Mouse (Mus musculus) MEL (cell line): Measurements from ENCODE around the gene Gm5741. TPM values are rescaled to one million over a fixed set of nuclear protein-coding genes. Genes with fewer than 3 reads are reported as not detected.

Experiments
- DNase-seq: peaks from one replicate; pipeline ENCODE4 v3.0.0; 2011; ENCODE audit warnings: low read depth, low spot score
- H3K27ac ChIP-seq: 2 replicates; pipeline ENCODE4 v1.5.1; 2012; ENCODE audit warnings: low read depth, mild to moderate bottlenecking, control low read depth, low read length, moderate library complexity; ENCODE audit not compliant: control insufficient read depth
- H3K27me3 ChIP-seq, 2 experiments: fragments of 150-350 bp in 1 of 2; sonication (generic) in 1 of 2; 2 replicates each; pipeline ENCODE4 v1.6.1; 2012; ENCODE audit warnings: low read length in 2 of 2, mild to moderate bottlenecking in 2 of 2, improper control_type of control experiment in 1 of 2, moderate library complexity in 1 of 2; ENCODE audit not compliant: insufficient read depth in 2 of 2, control insufficient read depth in 1 of 2
- H3K36me3 ChIP-seq, 2 experiments: 2 replicates each; pipeline ENCODE4 v1.6.1; 2012 to 2014; ENCODE audit warnings: low read length in 2 of 2, improper control_type of control experiment in 1 of 2, inconsistent platforms in 1 of 2, mild to moderate bottlenecking in 1 of 2; ENCODE audit not compliant: insufficient read depth in 2 of 2, control insufficient read depth in 1 of 2
- H3K4me1 ChIP-seq, 2 experiments: fragments of 150-350 bp in 1 of 2; sonication (generic) in 1 of 2; 2 replicates each; pipeline ENCODE4 v1.6.1; 2012; ENCODE audit warnings: low read length in 2 of 2, improper control_type of control experiment in 1 of 2, mild to moderate bottlenecking in 1 of 2; ENCODE audit not compliant: insufficient read depth in 2 of 2, control insufficient read depth in 1 of 2
- H3K4me3 ChIP-seq, 2 experiments: fragments of 150-350 bp in 1 of 2; sonication (generic) in 1 of 2; 2 replicates each; pipeline ENCODE4 v1.5.1; 2012; ENCODE audit warnings: low read depth in 2 of 2, low read length in 2 of 2, mild to moderate bottlenecking in 2 of 2, moderate library complexity in 2 of 2, control low read depth in 1 of 2, improper control_type of control experiment in 1 of 2; ENCODE audit not compliant: control insufficient read depth in 1 of 2, insufficient read depth in 1 of 2
- H3K79me2 ChIP-seq: 2 replicates; pipeline ENCODE4 v1.6.1; 2012; ENCODE audit warnings: mild to moderate bottlenecking, low read length, moderate library complexity; ENCODE audit not compliant: control insufficient read depth, poor library complexity, insufficient read depth
- H3K9ac ChIP-seq: 2 replicates; pipeline ENCODE4 v1.6.1; 2012; ENCODE audit warnings: low read depth, mild to moderate bottlenecking, control low read depth, low read length, moderate library complexity; ENCODE audit not compliant: control insufficient read depth, poor library complexity, severe bottlenecking
- H3K9me3 ChIP-seq: fragments of 150-350 bp; sonication (generic); replicated peaks from 2 replicates; pipeline ENCODE4 v1.6.1; 2012; ENCODE audit warnings: mild to moderate bottlenecking, low read length, improper control_type of control experiment, moderate library complexity; ENCODE audit not compliant: insufficient read depth
- BHLHE40 ChIP-seq: IDR thresholded peaks from 2 replicates; pipeline ENCODE4 v1.6.1; 2012; ENCODE audit warnings: low read depth, mild to moderate bottlenecking, inconsistent platforms, low read length, improper control_type of control experiment, borderline replicate concordance
- CHD2 ChIP-seq: IDR thresholded peaks from 2 replicates; pipeline ENCODE4 v1.6.1; 2011; ENCODE audit warnings: low read length, improper control_type of control experiment
- CTCF ChIP-seq, 3 experiments: IDR thresholded peaks in 2 of 3; conservative IDR thresholded peaks in 1 of 3; 2 replicates each; pipeline ENCODE4 v1.5.1; 2011 to 2012; ENCODE audit warnings: low read length in 3 of 3, low read depth in 2 of 3, mild to moderate bottlenecking in 2 of 3, improper control_type of control experiment in 1 of 3, inconsistent platforms in 1 of 3, mixed read lengths in 1 of 3, moderate library complexity in 1 of 3; ENCODE audit not compliant: control insufficient read depth in 1 of 3, insufficient read depth in 1 of 3, poor library complexity in 1 of 3, severe bottlenecking in 1 of 3
- E2F4 ChIP-seq: IDR thresholded peaks from 2 replicates; pipeline ENCODE4 v1.6.1; 2011; ENCODE audit warnings: low read depth, low read length, improper control_type of control experiment, borderline replicate concordance
- ELF1 ChIP-seq: IDR thresholded peaks from 2 replicates; pipeline ENCODE4 v1.6.1; 2014; ENCODE audit warnings: low read depth, mild to moderate bottlenecking, inconsistent platforms, low read length, improper control_type of control experiment, moderate library complexity
- EP300 ChIP-seq, 2 experiments: IDR thresholded peaks; 2 replicates each; pipeline ENCODE4 v1.6.1; 2011; ENCODE audit warnings: improper control_type of control experiment in 2 of 2, low read length in 2 of 2, low read depth in 1 of 2, mild to moderate bottlenecking in 1 of 2
- ETS1 ChIP-seq: IDR thresholded peaks from 2 replicates; pipeline ENCODE4 v1.6.1; 2012; ENCODE audit warnings: low read depth, mild to moderate bottlenecking, inconsistent platforms, low read length, improper control_type of control experiment, moderate library complexity
- GATA1 ChIP-seq: IDR thresholded peaks from 2 replicates; pipeline ENCODE4 v1.6.1; 2011; ENCODE audit warnings: low read depth, low read length, improper control_type of control experiment
- HCFC1 ChIP-seq: IDR thresholded peaks from 2 replicates; pipeline ENCODE4 v1.6.1; 2012; ENCODE audit warnings: low read depth, mild to moderate bottlenecking, inconsistent platforms, low read length, improper control_type of control experiment, moderate library complexity
- KAT2A ChIP-seq: conservative IDR thresholded peaks from 2 replicates; pipeline ENCODE4 v1.6.1; 2012; ENCODE audit warnings: low read depth, low read length, improper control_type of control experiment, inconsistent platforms
- MAX ChIP-seq: IDR thresholded peaks from 2 replicates; pipeline ENCODE4 v1.6.1; 2011; ENCODE audit warnings: low read length, improper control_type of control experiment
- MAZ ChIP-seq: IDR thresholded peaks from 2 replicates; pipeline ENCODE4 v1.6.1; 2012; ENCODE audit warnings: low read depth, mild to moderate bottlenecking, inconsistent platforms, low read length, improper control_type of control experiment
- MXI1 ChIP-seq: IDR thresholded peaks from 2 replicates; pipeline ENCODE4 v1.6.1; 2011; ENCODE audit warnings: mild to moderate bottlenecking, low read depth, low read length, improper control_type of control experiment
- MYB ChIP-seq: IDR thresholded peaks from 2 replicates; pipeline ENCODE4 v1.6.1; 2011; ENCODE audit warnings: mild to moderate bottlenecking, low read depth, low read length, improper control_type of control experiment
- NELFE ChIP-seq: IDR thresholded peaks from 2 replicates; pipeline ENCODE4 v1.6.1; 2011; ENCODE audit warnings: low read depth, low read length, improper control_type of control experiment
- POLR2A ChIP-seq, 2 experiments: IDR thresholded peaks; 2 replicates each; pipeline ENCODE4 v1.6.1; 2011 to 2012; ENCODE audit warnings: low read length in 2 of 2, mild to moderate bottlenecking in 2 of 2, control low read depth in 1 of 2, improper control_type of control experiment in 1 of 2, low read depth in 1 of 2, moderate library complexity in 1 of 2; ENCODE audit not compliant: control insufficient read depth in 1 of 2, insufficient read depth in 1 of 2, poor library complexity in 1 of 2
- RAD21 ChIP-seq: IDR thresholded peaks from 2 replicates; pipeline ENCODE4 v1.6.1; 2011; ENCODE audit warnings: mild to moderate bottlenecking, low read depth, low read length, improper control_type of control experiment
- SMC3 ChIP-seq: IDR thresholded peaks from 2 replicates; pipeline ENCODE4 v1.6.1; 2011; ENCODE audit warnings: low read depth, low read length, improper control_type of control experiment
- TBP ChIP-seq: IDR thresholded peaks from 2 replicates; pipeline ENCODE4 v1.8.0; 2011; ENCODE audit warnings: low read depth, low read length, improper control_type of control experiment
- USF1 ChIP-seq: IDR thresholded peaks from 2 replicates; pipeline ENCODE4 v1.6.1; 2014; ENCODE audit warnings: low read depth, mild to moderate bottlenecking, inconsistent platforms, low read length, improper control_type of control experiment, moderate library complexity
- USF2 ChIP-seq, 2 experiments: IDR thresholded peaks; 2 replicates each; pipeline ENCODE4 v1.6.1; 2011 to 2012; ENCODE audit warnings: improper control_type of control experiment in 2 of 2, low read length in 2 of 2, borderline replicate concordance in 1 of 2, inconsistent platforms in 1 of 2, low read depth in 1 of 2, mild to moderate bottlenecking in 1 of 2; ENCODE audit not compliant: insufficient read depth in 1 of 2
- ZMIZ1 ChIP-seq: IDR thresholded peaks from 2 replicates; pipeline ENCODE4 v1.6.1; 2012; ENCODE audit warnings: low read depth, mild to moderate bottlenecking, inconsistent platforms, low read length, improper control_type of control experiment, moderate library complexity
- ZNF384 ChIP-seq: IDR thresholded peaks from 2 replicates; pipeline ENCODE4 v1.6.1; 2012; ENCODE audit warnings: low read depth, mild to moderate bottlenecking, inconsistent platforms, low read length, improper control_type of control experiment
- polyA plus RNA-seq, 2 experiments: library from polyadenylated mRNA; stranded (reverse) in 1 of 2; unstranded in 1 of 2; fragments of >175 nt in 1 of 2; fragments of >200 nt in 1 of 2; gene quantifications; 2 replicates each; pipeline versions ENCODE4 v1.2.1 to v1.2.4; 2012; ENCODE audit warnings: low replicate concordance in 2 of 2, low read depth in 1 of 2; ENCODE audit not compliant: insufficient read length in 2 of 2, insufficient read depth in 1 of 2, missing spikeins in 1 of 2
- total RNA-seq: library from RNA; depleted of rRNA; stranded (reverse); fragments of 300-350 nt; gene quantifications from 2 replicates; pipeline ENCODE4 v1.2.3, GENCODE M21; 2012

Gm5741 gene
- total and polyA plus RNA-seq, 3 experiments: 1.0 TPM; not detected in 2

GRCm38 (mm10) chr8:85083108-85083813 lies 15.5 kb upstream of the Gm5741 start, which contains the start of gene Man2b1:
TSS of gene Man2b1 (plus strand) at chr8:85083270.
- Histone ChIP-seq H3K4me3 (peak within 1 kb of the TSS; percentile 54 to 76), H3K9me3 (no peaks in the 10 kb centered on the region), H3K79me2 (peaks cover 10% of the 10 kb centered on the region), H3K36me3 (peaks cover 0 to 19% of the 10 kb centered on the region in 2 experiments; a peak in 2 of 4 replicates), H3K27ac (peak within 1 kb of the TSS; percentile 94)
- peak; percentile 95 for DNase-seq
- TF ChIP-seq EP300 (IDR thresholded peaks at IDR 0.05; ENCODE audit: low read depth in 1 of 2, low read length in 2 of 2): 0 out of 4 replicates have a peak, but pooled peaks of 1 of the 2 experiments have one; percentile 15
- TF ChIP-seq CHD2: no peak
- no peak for TF ChIP-seq KAT2A
- peak; percentile 66 for TF ChIP-seq USF1
- peak; percentile 64; the same call in 1 of the 2 replicates for TF ChIP-seq MXI1
- TF ChIP-seq CTCF (IDR thresholded peaks at IDR 0.05 in 2 of 3, conservative IDR thresholded peaks at IDR 0.05 in 1 of 3; ENCODE audit: control insufficient read depth in 1 of 3, insufficient read depth in 1 of 3, low read depth in 2 of 3, low read length in 3 of 3, poor library complexity in 1 of 3, severe bottlenecking in 1 of 3): peak in 1 of 3 experiments; percentile 25; a peak in 1 of 6 replicates
- TF ChIP-seq POLR2A (IDR thresholded peaks at IDR 0.05; ENCODE audit: control insufficient read depth in 1 of 2, insufficient read depth in 1 of 2, low read depth in 1 of 2, low read length in 2 of 2, poor library complexity in 1 of 2): peak; percentile 66 to 80; a peak in 3 of 4 replicates
- no peak for TF ChIP-seq GATA1
- TF ChIP-seq MAX: peak; percentile 59; the same call in 1 of the 2 replicates
- 0 out of 2 replicates have a peak, but pooled peaks have one; percentile 23 for TF ChIP-seq ETS1
- TF ChIP-seq SMC3: no peak
- peak; percentile 79; the same call in 1 of the 2 replicates for TF ChIP-seq ZMIZ1
- TF ChIP-seq MAZ: 0 out of 2 replicates have a peak, but pooled peaks have one; percentile 52
- TF ChIP-seq MYB: no peak
- TF ChIP-seq RAD21: no peak
- no peak for TF ChIP-seq USF2 (IDR thresholded peaks at IDR 0.05; ENCODE audit: borderline replicate concordance in 1 of 2, insufficient read depth in 1 of 2, low read depth in 1 of 2, low read length in 2 of 2)
- TF ChIP-seq ZNF384: no peak
- TF ChIP-seq HCFC1: peak; percentile 40; the same call in 1 of the 2 replicates
- TF ChIP-seq TBP: peak; percentile 68; the same call in 1 of the 2 replicates
- no peak for TF ChIP-seq E2F4
- peak; percentile 46; the same call in 1 of the 2 replicates for TF ChIP-seq ELF1
- peak; percentile 59 for TF ChIP-seq NELFE
- peak; percentile 76; the same call in 1 of the 2 replicates for TF ChIP-seq BHLHE40
- TF ChIP-seq, all 39 proteins: peak for 14
- Histone ChIP-seq H3K9ac (peak within 1 kb of the TSS; percentile 63), H3K27me3 (no peaks in the 10 kb centered on the region), H3K4me1 (peaks cover 8 to 30% of the 10 kb centered on the region in 2 experiments)
